Mouse (Mus musculus): ENCODE data around the gene Xcl1. TPM values are rescaled to one million over a fixed set of nuclear protein-coding genes. Genes with fewer than 3 reads are reported as not detected.

Xcl1 gene
- polyA plus RNA-seq, 1 experiment from 2014 or later, result not detected

Other genes starting within 250 kb of the Xcl1 start
- gene Dpt, start 138.9 kb downstream of the Xcl1 start, polyA plus RNA-seq (2014; fragmentation: Nextera tagmentation; extraction: Ambion mirVana), result 0.57 and 1.1 TPM in 2 replicates
- gene Tbx19, start 225.2 kb upstream of the Xcl1 start, polyA plus RNA-seq (2014; fragmentation: Nextera tagmentation; extraction: Ambion mirVana), result 0.08 TPM in 1 of 2 replicates, not detected in the other

Data from intestine, embryonic 14.5 days (tissue).